Mouse (Mus musculus): ENCODE measurements around the gene Tctex1d4.

The Tctex1d4 gene

DNA sequence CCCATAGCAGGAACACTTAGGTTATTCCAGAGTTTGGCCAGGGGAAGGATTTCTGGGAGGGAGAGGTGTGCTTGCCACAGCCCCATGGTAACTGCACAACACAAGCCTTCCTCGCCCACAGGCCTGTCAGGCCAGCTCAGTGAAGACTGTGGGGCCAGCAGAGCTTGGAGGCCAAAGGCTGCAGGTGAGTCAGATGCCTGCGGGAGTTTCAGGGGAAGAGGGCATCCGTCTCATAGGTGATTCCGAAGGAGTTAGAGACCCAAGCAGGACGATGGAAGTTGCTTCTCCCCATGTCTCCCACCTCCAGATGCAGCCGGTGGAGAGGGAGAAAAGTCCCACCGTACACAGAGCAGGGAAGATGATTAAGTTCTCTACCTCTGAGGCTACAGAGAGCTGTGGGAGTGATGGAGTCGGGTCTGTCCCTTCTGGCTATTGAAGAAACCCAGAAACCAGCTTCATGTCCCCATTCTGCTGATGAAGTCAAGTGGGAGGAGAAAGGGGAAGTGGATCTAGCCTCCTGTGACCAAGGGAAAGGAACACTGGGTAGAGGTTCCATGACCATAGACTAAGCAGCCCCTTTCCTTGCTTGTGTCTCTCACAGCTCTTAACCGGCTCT, at the start of gene Tctex1d4:
Gene Tctex1d4 (plus strand): TSS at position 120 of the 616 bp plus-strand sequence.
- peak; percentile 70 for DNase-seq (ENCODE audit: low read depth)

DNA sequence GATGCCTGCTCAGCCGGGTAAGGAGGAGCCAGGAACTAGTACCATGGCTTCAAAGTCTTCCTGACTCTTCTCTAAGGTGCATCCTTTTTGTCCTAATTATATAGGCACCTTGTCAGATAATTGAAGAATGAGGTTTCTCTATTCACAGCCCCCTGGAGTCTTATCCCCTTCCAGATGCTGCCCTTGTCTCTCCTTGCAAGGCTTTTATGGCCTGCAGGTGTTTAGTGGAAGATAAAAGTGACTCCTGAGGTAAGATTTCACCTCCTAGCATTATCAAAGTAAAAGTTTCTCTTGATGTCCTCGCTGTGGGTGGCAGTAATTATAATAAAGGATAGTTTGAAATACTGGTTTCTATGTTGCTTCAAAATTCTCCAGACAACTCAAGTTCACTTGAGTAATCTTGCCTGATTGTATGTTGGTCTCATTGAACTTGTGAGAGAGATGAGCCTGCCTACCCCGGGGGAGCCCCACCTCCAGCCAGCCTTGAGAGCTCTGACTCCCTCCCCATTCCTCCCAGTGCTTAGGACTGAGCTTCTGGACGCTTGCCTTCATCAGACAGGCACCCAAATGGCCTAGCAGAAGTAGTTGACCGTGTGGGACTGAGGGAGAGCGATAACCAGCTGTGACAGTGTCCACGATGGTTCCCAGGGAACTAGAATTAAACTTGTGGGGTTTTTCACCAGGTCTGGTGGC, 38.5 kb upstream of the Tctex1d4 start:
- DNase-seq (ENCODE audit: low read depth), result no peak

GRCm38 (mm10) chr4:117090586-117090985, 36.0 kb upstream of the Tctex1d4 start:
- DNase-seq (ENCODE audit: low read depth), result no peak

DNA sequence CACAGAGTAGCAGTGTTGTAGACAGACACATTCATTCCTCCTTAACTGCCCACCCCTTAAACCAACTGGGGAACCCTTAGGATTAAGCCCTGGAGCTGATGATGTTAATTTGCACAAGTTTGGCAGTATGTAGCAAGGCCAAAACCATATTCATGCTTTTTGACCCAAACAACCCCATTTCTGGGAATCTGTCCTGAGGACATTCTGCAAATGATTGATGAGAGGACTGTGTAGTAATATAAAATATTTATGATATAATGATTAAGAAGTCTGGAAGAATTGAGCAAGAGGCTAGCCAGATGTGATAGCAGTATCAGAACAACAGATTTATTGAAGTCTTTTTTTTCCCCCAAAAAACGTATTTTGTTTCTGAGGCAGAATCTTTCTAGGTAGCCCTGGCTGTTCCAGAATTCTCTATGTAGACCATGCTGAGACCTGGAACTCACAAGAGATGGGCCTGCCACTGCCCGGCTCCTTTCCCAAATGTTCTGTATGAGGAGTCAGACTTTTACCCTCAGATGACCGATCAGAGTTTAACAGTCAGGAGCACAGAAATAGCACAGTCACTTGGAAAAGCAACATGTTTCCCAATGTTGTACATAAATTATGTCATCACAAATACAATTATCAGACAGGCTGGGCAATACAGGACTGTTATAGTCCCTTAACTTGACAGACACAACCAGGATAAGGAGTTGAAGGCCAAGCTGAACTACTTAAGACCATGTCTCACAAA, 31.8 kb upstream of the Tctex1d4 start:
- DNase-seq (ENCODE audit: low read depth), result peak; percentile 61

DNA sequence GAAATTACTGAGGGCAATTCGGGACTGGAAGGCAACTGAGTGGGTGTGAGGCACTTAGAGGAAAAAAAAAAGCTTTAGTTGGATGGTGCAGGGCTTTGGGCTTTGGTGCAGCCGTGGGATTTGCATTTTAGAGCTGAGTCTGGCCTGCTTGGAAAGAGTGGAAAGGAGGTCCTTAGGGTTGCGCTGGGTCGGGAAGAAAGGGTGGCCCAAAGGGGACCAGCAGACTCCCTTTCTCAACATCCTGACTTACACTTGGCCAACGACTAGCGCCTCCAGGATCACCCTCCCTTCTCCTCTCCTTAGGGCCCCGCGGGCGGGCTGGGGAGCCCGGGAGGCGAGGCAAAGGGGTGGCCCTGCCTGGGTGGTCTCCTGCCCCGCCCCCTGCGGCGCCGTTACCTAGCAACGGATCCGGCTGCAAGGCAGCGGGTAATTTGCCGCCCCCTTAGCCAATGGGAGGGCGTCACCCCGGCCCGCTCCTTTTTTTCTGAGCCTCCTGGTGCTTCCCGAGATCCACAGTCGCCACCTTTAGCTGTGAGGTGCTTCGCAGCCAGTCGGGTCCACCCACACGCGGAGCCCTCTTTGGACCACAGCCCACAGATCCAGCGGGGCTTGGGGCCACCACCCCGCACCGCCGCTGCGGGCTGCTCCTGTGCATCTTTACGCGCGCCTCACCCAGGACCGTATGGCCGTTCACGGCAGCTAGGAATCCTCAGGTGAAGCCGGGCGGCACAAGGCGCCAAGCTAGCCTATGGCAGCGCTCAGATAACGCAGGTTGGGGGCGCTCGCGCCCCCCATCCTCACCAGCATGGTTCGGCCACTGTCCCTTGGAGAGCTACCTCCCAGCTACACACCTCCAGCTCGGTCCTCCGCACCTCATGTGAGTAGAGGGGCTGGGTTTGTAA, 30.8 kb upstream of the Tctex1d4 start, which contains the start of gene Ptch2:
Gene Ptch2 (plus strand): TSS at position 525 of the 902 bp plus-strand sequence.
- DNase-seq (ENCODE audit: low read depth), result peak; percentile 37

DNA sequence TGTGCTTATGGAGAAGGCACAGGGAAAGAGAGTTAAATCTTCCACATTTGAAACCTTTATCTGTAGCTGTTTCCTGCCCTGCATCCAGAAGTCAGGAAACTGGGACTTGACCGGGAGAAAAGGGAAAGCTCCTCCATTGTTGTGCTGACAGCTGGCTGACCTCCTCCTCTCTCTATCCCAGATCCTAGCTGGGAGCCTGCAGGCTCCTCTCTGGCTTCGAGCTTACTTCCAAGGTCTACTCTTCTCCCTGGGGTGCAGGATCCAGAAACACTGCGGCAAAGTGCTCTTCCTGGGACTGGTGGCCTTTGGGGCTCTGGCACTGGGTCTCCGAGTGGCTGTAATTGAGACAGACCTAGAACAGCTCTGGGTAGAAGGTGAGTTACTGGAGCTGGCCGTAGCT, 29.9 kb upstream of the Tctex1d4 start:
- no peak for DNase-seq (ENCODE audit: low read depth)

DNA sequence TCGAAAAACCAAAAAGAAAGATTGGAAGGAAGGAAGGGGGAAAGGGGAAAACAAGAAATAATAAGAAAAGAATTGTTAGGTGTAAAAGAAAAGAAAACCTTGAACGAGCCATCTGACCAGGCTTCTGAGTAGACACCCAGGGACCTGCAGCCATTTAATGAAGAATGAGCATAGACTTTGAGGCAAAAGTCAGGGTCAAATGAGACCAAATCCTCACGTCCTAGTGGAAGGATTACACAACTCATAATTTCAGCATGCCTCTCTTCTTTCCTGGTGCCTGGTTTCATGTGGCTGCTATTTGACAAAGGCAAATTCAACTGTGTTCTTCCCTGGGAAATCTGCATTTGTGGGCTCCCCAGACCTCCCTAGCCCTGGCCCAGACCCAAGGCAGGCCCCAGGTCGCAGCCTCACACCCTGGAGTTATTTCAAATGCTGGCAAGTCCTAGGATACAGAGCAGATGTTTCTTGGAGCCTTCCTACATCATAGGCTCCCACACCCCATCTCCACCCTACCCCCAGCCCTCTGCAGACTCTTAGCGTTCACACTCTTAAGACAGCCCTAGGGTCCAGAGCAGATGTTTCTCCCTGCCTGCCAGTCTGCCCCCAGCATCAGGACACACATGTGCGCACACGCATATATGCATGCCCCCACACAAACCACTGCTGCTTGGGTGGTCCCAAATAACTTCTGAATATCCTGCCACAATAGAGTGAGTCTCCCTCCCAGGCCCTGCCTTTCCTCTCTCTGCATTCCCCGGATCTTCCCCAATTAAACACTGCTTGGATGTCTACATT, 28.4 kb upstream of the Tctex1d4 start:
- no peak for DNase-seq (ENCODE audit: low read depth)

- DNase-seq (ENCODE audit: low read depth), result no peak
These were observed 27.9 kb upstream of the Tctex1d4 start for GRCm38 (mm10) chr4:117098764-117099036.

DNA sequence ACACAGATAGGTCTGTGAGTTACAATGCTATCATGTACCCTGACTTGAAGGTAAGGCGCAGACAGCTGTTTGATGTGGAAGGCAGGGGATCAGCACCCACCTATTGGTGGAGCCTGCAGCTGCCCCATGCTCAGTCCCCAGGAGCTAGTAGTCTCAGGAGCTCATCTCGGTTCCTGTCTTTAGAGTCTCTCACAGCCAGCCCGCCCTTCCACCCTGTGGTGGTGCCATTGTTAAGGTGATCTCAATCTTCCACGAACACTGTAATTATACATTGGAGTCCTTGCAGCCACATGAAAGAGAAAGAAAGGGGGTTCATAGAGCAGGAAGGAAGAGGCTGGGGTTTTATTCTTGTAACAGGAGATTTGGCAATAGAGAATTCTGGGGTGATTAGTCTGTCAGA, 26.6 kb upstream of the Tctex1d4 start:
- DNase-seq (ENCODE audit: low read depth), result no peak

- DNase-seq (ENCODE audit: low read depth), result peak; percentile 73
These were observed 25.4 kb upstream of the Tctex1d4 start for GRCm38 (mm10) chr4:117101218-117101617.

GRCm38 (mm10) chr4:117104672-117105071, 21.9 kb upstream of the Tctex1d4 start:
- peak; percentile 29 for DNase-seq (ENCODE audit: low read depth)

- no peak for DNase-seq (ENCODE audit: low read depth)
These were observed 21.5 kb upstream of the Tctex1d4 start for GRCm38 (mm10) chr4:117105127-117105526.

- no peak for DNase-seq (ENCODE audit: low read depth)
These were observed 18.6 kb upstream of the Tctex1d4 start for GRCm38 (mm10) chr4:117107813-117108523.

DNA sequence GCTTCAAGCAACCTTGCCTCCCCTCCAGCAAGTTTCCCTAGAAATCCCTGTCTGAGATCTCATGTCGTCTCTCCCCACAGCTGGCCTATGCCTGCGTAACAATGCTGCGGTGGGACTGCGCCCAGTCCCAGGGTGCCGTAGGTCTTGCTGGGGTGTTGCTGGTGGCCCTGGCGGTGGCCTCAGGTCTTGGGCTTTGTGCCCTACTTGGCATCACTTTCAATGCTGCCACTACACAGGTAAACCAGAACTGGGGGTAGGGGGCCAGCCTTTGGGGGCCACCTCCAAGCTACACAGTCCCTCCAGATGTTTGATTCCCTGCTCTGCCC, 18.1 kb upstream of the Tctex1d4 start:
- no peak for DNase-seq (ENCODE audit: low read depth)

DNA sequence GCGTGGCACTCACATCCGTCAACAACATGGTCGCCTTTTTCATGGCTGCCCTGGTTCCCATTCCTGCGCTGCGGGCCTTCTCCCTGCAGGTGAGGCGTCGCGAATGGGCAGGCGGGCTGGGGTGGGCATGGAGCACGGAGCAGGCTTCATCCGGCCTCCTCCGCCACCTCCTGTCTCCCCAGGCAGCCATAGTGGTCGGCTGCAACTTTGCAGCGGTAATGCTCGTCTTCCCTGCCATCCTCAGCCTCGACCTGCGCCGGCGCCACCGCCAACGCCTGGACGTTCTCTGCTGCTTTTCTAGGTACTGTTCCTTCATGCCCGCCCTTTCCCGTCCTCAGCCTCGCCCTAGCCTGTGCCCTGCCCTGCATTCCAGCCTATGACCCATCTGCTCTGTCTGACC, 17.3 kb upstream of the Tctex1d4 start:
- DNase-seq (ENCODE audit: low read depth), result no peak

GRCm38 (mm10) chr4:117110249-117110648, 16.3 kb upstream of the Tctex1d4 start:
- DNase-seq (ENCODE audit: low read depth), result no peak

GRCm38 (mm10) chr4:117110985-117111384, 15.6 kb upstream of the Tctex1d4 start:
- no peak for DNase-seq (ENCODE audit: low read depth)

DNA sequence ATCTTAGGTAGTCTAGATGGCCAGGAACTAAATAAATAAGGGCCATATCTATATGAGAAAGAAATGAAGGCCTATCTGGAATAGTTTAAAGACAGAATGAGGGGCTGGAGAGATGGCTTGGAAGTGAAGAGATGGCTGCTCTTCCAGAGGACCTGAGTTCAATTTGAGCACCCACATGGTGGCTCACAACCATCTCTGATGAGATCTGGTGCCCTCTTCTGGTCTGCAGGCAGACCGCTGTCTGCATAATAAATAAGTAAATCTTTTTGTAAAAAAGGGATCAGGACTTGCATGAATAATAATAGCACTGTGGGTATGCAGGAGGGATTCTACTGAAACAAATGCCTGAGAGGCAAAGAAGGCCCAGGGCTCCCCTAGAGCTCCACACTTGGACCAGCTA, 13.4 kb upstream of the Tctex1d4 start:
- no peak for DNase-seq (ENCODE audit: low read depth)

- no peak for DNase-seq (ENCODE audit: low read depth)
These were observed 11.0 kb upstream of the Tctex1d4 start for GRCm38 (mm10) chr4:117115592-117115991.

DNA sequence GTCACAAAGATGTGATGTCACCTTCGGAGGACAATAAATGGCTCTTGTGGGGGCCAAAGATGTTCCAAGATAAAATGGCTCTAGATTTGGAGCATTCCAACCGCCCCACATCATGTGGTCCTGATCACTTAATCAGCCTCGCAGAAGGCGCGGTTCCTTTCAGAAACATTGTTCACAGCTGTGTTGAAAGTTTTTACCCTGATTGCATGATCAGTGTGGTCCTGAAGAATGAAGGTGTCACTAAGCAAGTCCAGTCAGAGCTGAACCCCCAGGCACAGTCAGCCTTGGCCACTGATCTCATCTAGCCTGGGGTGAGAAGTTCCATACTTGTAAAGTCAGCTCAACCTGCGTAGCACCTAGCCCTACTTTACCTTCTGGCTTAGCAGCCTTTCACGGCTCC, 8.7 kb upstream of the Tctex1d4 start:
- DNase-seq (ENCODE audit: low read depth), result peak; percentile 43

- no peak for DNase-seq (ENCODE audit: low read depth)
These were observed 7.0 kb upstream of the Tctex1d4 start for GRCm38 (mm10) chr4:117119636-117120035.
